ENCODE assay signal across 43 mouse cellular contexts in genomic region chr16:23931275-23931674, GRCm38 (mm10). TPM values are rescaled to one million over a fixed set of nuclear protein-coding genes. Genes with fewer than 3 reads are reported as not detected.
DNase-seq lines count a peak whose midpoint lies in the region; ATAC-seq and TF ChIP-seq lines count a peak whose summit lies in the region.
"Had no signal": no experiment of that assay in that cellular context is flagged by ENCODE, and none has a peak within 500 bp of the region (broad histone marks: within the 10 kb centered on the region; RNA-seq: fewer than 3 reads in every experiment).

No protein-coding gene starts in this region.

- no peak overlapping the region for H3K4me2 ChIP-seq in embryonic facial prominence, embryonic 14.5 days (ENCODE audit: low read depth, low read length)
- H3K4me2 ChIP-seq in heart, embryonic 15.5 days: peak overlapping the region; percentile 42
- no peak overlapping the region for H3K4me2 ChIP-seq in midbrain, postnatal 0 days (ENCODE audit: low read depth, low read length, poor library complexity, severe bottlenecking)
- no peak overlapping the region for H3K4me2 ChIP-seq in midbrain, embryonic 15.5 days
- H3K4me2 ChIP-seq: embryonic facial prominence, embryonic 12.5 days; intestine, embryonic 15.5 days; liver, embryonic 12.5 days; midbrain, embryonic 11.5 days; neural tube, embryonic 13.5 days had no signal

- no peaks in the 10 kb centered on the region for H3K9me3 ChIP-seq in embryonic facial prominence, embryonic 14.5 days (ENCODE audit: control insufficient read depth, low read length)
- no peaks in the 10 kb centered on the region for H3K9me3 ChIP-seq in embryonic facial prominence, embryonic 10.5 days
- H3K9me3 ChIP-seq in heart, embryonic 10.5 days: no peaks in the 10 kb centered on the region
- H3K9me3 ChIP-seq in heart, embryonic 15.5 days (replicated peaks): no peaks in the 10 kb centered on the region
- no peaks in the 10 kb centered on the region for H3K9me3 ChIP-seq in midbrain, postnatal 0 days (ENCODE audit: low read length)
- H3K9me3 ChIP-seq in midbrain, embryonic 15.5 days: no peaks in the 10 kb centered on the region
- H3K9me3 ChIP-seq: embryonic facial prominence, embryonic 12.5 days; hindbrain, embryonic 10.5 days; intestine, embryonic 15.5 days; liver, embryonic 12.5 days; neural tube, embryonic 13.5 days had no signal

- 74% methylated on average over 18 of the region's 18 CpGs for WGBS in embryonic facial prominence, embryonic 14.5 days
- WGBS in embryonic facial prominence, embryonic 10.5 days: 81% methylated on average over 18 of the region's 18 CpGs
- 39% methylated on average over 18 of the region's 18 CpGs for WGBS in heart, embryonic 10.5 days
- WGBS in heart, adult 2 months: 42% methylated on average over 18 of the region's 18 CpGs
- 29% methylated on average over 18 of the region's 18 CpGs for WGBS in heart, embryonic 15.5 days
- 77% methylated on average over 18 of the region's 18 CpGs for WGBS in midbrain, postnatal 0 days
- 80% methylated on average over 18 of the region's 18 CpGs for WGBS in midbrain, embryonic 15.5 days

- no peaks in the 10 kb centered on the region for H3K79me2 ChIP-seq in heart, adult 2 months (replicated peaks; ENCODE audit: control insufficient read depth, insufficient read depth, low read length)

- TF ChIP-seq CTCF in heart, adult 2 months (IDR thresholded peaks at IDR 0.05): no peak
- TF ChIP-seq CTCF in midbrain, postnatal 0 days (IDR thresholded peaks at IDR 0.05): no peak

- peak; percentile 41; the same call in 1 of the 2 replicates for ATAC-seq in embryonic facial prominence, embryonic 14.5 days (ENCODE audit: low read depth)
- ATAC-seq in heart, embryonic 15.5 days (replicated peaks; ENCODE audit: insufficient number of reproducible peaks, insufficient read depth, low FRiP score, low read depth): no peak
- ATAC-seq in midbrain, postnatal 0 days (ENCODE audit: low FRiP score): no peak
- ATAC-seq in midbrain, embryonic 15.5 days (replicated peaks): no peak
- ATAC-seq: activated CD4-positive, CD25-positive, alpha-beta regulatory T cell, adult 4 months; hindbrain, embryonic 16.5 days; intestine, embryonic 15.5 days; liver, embryonic 12.5 days; liver, postnatal 0 days had no signal

- no peak overlapping the region for H3K4me3 ChIP-seq in embryonic facial prominence, embryonic 14.5 days (ENCODE audit: low read depth, low read length)
- H3K4me3 ChIP-seq in embryonic facial prominence, embryonic 10.5 days: no peak overlapping the region
- H3K4me3 ChIP-seq in heart, embryonic 10.5 days: peak overlapping the region; percentile 29; the same call in 1 of the 2 replicates
- H3K4me3 ChIP-seq in heart, adult 2 months: no peak overlapping the region
- H3K4me3 ChIP-seq in heart, embryonic 15.5 days: no peak overlapping the region
- no peak overlapping the region for H3K4me3 ChIP-seq in midbrain, postnatal 0 days (ENCODE audit: low read depth, low read length)
- no peak overlapping the region for H3K4me3 ChIP-seq in midbrain, embryonic 15.5 days
- H3K4me3 ChIP-seq: embryonic facial prominence, embryonic 12.5 days; gastrocnemius, adult 2 months; hindbrain, embryonic 10.5 days; intestine, embryonic 15.5 days; liver, embryonic 12.5 days; neural tube, embryonic 13.5 days had no signal

- no peak overlapping the region for H3K9ac ChIP-seq in embryonic facial prominence, embryonic 14.5 days (ENCODE audit: low read depth, low read length)
- no peak overlapping the region for H3K9ac ChIP-seq in heart, adult 2 months (ENCODE audit: low read depth, low read length)
- no peak overlapping the region for H3K9ac ChIP-seq in heart, embryonic 15.5 days
- no peak overlapping the region for H3K9ac ChIP-seq in midbrain, postnatal 0 days (replicated peaks; ENCODE audit: low read length, poor library complexity, severe bottlenecking)
- H3K9ac ChIP-seq in midbrain, embryonic 15.5 days: no peak overlapping the region
- H3K9ac ChIP-seq: embryonic facial prominence, embryonic 12.5 days; intestine, embryonic 15.5 days; liver, embryonic 12.5 days; liver, postnatal 0 days; neural tube, embryonic 13.5 days had no signal

- no peaks in the 10 kb centered on the region for H3K36me3 ChIP-seq in embryonic facial prominence, embryonic 14.5 days (ENCODE audit: control insufficient read depth, insufficient read depth, low read length)
- no peaks in the 10 kb centered on the region for H3K36me3 ChIP-seq in embryonic facial prominence, embryonic 10.5 days (replicated peaks)
- no peaks in the 10 kb centered on the region for H3K36me3 ChIP-seq in heart, embryonic 10.5 days
- no peaks in the 10 kb centered on the region for H3K36me3 ChIP-seq in heart, adult 2 months (ENCODE audit: control insufficient read depth, insufficient read depth, low read length)
- no peaks in the 10 kb centered on the region for H3K36me3 ChIP-seq in heart, embryonic 15.5 days
- H3K36me3 ChIP-seq in midbrain, postnatal 0 days (ENCODE audit: insufficient read depth, low read length): no peaks in the 10 kb centered on the region
- no peaks in the 10 kb centered on the region for H3K36me3 ChIP-seq in midbrain, embryonic 15.5 days (replicated peaks)
- H3K36me3 ChIP-seq: embryonic facial prominence, embryonic 12.5 days; hindbrain, embryonic 10.5 days; intestine, embryonic 15.5 days; liver, embryonic 12.5 days; neural tube, embryonic 13.5 days had no signal

- no peaks in the 10 kb centered on the region for H3K27me3 ChIP-seq in embryonic facial prominence, embryonic 14.5 days (replicated peaks; ENCODE audit: control insufficient read depth, insufficient read depth, low read length)
- H3K27me3 ChIP-seq in embryonic facial prominence, embryonic 10.5 days (replicated peaks; ENCODE audit: low read depth, poor library complexity, severe bottlenecking): no peaks in the 10 kb centered on the region
- H3K27me3 ChIP-seq in heart, embryonic 10.5 days (ENCODE audit: insufficient read depth, poor library complexity, severe bottlenecking): no peaks in the 10 kb centered on the region
- no peaks in the 10 kb centered on the region for H3K27me3 ChIP-seq in heart, adult 2 months (ENCODE audit: control insufficient read depth, insufficient read depth, low read length)
- H3K27me3 ChIP-seq in heart, embryonic 15.5 days: peaks cover 8% of the 10 kb centered on the region; the same call in 1 of the 2 replicates
- H3K27me3 ChIP-seq in midbrain, postnatal 0 days (ENCODE audit: insufficient read depth, low read length): no peaks in the 10 kb centered on the region
- H3K27me3 ChIP-seq in midbrain, embryonic 15.5 days (replicated peaks): no peaks in the 10 kb centered on the region
- H3K27me3 ChIP-seq: CH12.LX; embryonic facial prominence, embryonic 12.5 days; intestine, embryonic 15.5 days; liver, embryonic 12.5 days; neural tube, embryonic 13.5 days had no signal

- no peak for DNase-seq in embryonic facial prominence, embryonic 14.5 days (ENCODE audit: low spot score)
- no peak for DNase-seq in embryonic facial prominence, embryonic 10.5 days (ENCODE audit: low spot score)
- DNase-seq in heart, embryonic 10.5 days (ENCODE audit: low spot score): peak; percentile 73
- DNase-seq in heart, adult 2 months: no peak
- no peak for DNase-seq in heart, adult 8-10 months (ENCODE audit: low spot score)
- DNase-seq in midbrain, postnatal 0 days (ENCODE audit: low spot score): peak; percentile 21
- DNase-seq: adrenal gland, adult 2 months; adrenal gland, postnatal 36 days; cerebellum, adult 8-10 months; cerebellum, postnatal 25 days; gastrocnemius, adult 2 months; gastrocnemius, postnatal 36 days; kidney, adult 2 months; kidney, postnatal 36 days; left cerebral cortex, postnatal 4 days; liver, postnatal 0 days; lung, postnatal 36 days; right cerebral cortex, postnatal 14 days had no signal

- intact Hi-C loops in heart, adult 2 months (cut with DNase I): no loop called here

- TF ChIP-seq EP300 in heart, adult 2 months (IDR thresholded peaks at IDR 0.05; ENCODE audit: insufficient read depth, low read depth, low read length): no peak

- TF ChIP-seq POLR2A in heart, adult 2 months (IDR thresholded peaks at IDR 0.05; ENCODE audit: insufficient read depth, low read depth, low read length): no peak

- H3K4me1 ChIP-seq in embryonic facial prominence, embryonic 14.5 days (ENCODE audit: control insufficient read depth, insufficient read depth, low read length): no peaks in the 10 kb centered on the region
- no peaks in the 10 kb centered on the region for H3K4me1 ChIP-seq in embryonic facial prominence, embryonic 10.5 days
- H3K4me1 ChIP-seq in heart, embryonic 10.5 days: peaks cover 4% of the 10 kb centered on the region; the same call in 1 of the 2 replicates
- no peaks in the 10 kb centered on the region for H3K4me1 ChIP-seq in heart, adult 2 months (ENCODE audit: control insufficient read depth, insufficient read depth, low read length)
- H3K4me1 ChIP-seq in heart, embryonic 15.5 days (replicated peaks): peaks cover 3% of the 10 kb centered on the region; the same call in 1 of the 2 replicates
- no peaks in the 10 kb centered on the region for H3K4me1 ChIP-seq in midbrain, postnatal 0 days (ENCODE audit: insufficient read depth, low read length)
- H3K4me1 ChIP-seq in midbrain, embryonic 15.5 days: no peaks in the 10 kb centered on the region
- H3K4me1 ChIP-seq: embryonic facial prominence, embryonic 12.5 days; hindbrain, embryonic 10.5 days; intestine, embryonic 15.5 days; liver, embryonic 12.5 days; neural tube, embryonic 13.5 days had no signal

- H3K27ac ChIP-seq in embryonic facial prominence, embryonic 14.5 days (replicated peaks; ENCODE audit: low read depth, low read length): no peak overlapping the region
- H3K27ac ChIP-seq in embryonic facial prominence, embryonic 10.5 days (replicated peaks): no peak overlapping the region
- H3K27ac ChIP-seq in heart, embryonic 10.5 days: no peak overlapping the region
- no peak overlapping the region for H3K27ac ChIP-seq in heart, adult 2 months
- no peak overlapping the region for H3K27ac ChIP-seq in heart, embryonic 15.5 days
- no peak overlapping the region for H3K27ac ChIP-seq in midbrain, postnatal 0 days (ENCODE audit: low read depth, low read length)
- H3K27ac ChIP-seq in midbrain, embryonic 15.5 days: no peak overlapping the region
- H3K27ac ChIP-seq: embryonic facial prominence, embryonic 12.5 days; gastrocnemius, adult 2 months; hindbrain, embryonic 10.5 days; intestine, embryonic 15.5 days; liver, embryonic 12.5 days; neural tube, embryonic 13.5 days had no signal

RNA-seq across cellular contexts. Expression of gene Rtp2, which starts 0.9 kb away (rescaled TPM):
- 0.79 and 0.84 TPM in 2 replicates for polyA plus RNA-seq in embryonic facial prominence, embryonic 14.5 days (2014; fragmentation: Nextera tagmentation; extraction: Ambion mirVana)
- polyA plus RNA-seq in embryonic facial prominence, embryonic 10.5 days (2016; fragmentation: Nextera tagmentation; extraction: Ambion mirVana): 0.10 TPM in 1 of 2 replicates, not detected in the other
- not detected in 2 replicates for polyA plus RNA-seq in heart, embryonic 10.5 days (2016; fragmentation: Nextera tagmentation; extraction: Ambion mirVana)
- not detected for total RNA-seq in heart, adult 2 months (2021)
- not detected in 2 replicates for polyA plus RNA-seq in heart, adult 2 months (2012; rRNA removed)
- polyA plus RNA-seq in heart, embryonic 15.5 days (2015; fragmentation: Nextera tagmentation; extraction: Ambion mirVana): not detected in 2 replicates
- not detected for total RNA-seq in heart, adult 8-10 months (2022)
- 0.47 and 1.4 TPM in 2 replicates for total RNA-seq in midbrain, postnatal 0 days (2014; rRNA removed)
- 0.22 and 0.56 TPM in 2 replicates for polyA plus RNA-seq in midbrain, postnatal 0 days (2015; fragmentation: Nextera tagmentation; extraction: Ambion mirVana)
- polyA plus RNA-seq in midbrain, embryonic 15.5 days (2015; fragmentation: Nextera tagmentation; extraction: Ambion mirVana): 0.11 and 0.22 TPM in 2 replicates
- total RNA-seq: adrenal gland, adult 2 months; adrenal gland, postnatal 36 days; CH12.LX; gastrocnemius, adult 2 months; gastrocnemius, postnatal 36 days; megakaryocyte, adult 5-6 weeks had no signal
- polyA plus RNA-seq: activated CD4-positive, CD25-positive, alpha-beta regulatory T cell, adult 4 months; adrenal gland, adult 2 months; C2C12; forebrain, embryonic 11.5 days; hindbrain, embryonic 10.5 days; hindbrain, embryonic 16.5 days; intestine, embryonic 15.5 days; kidney, adult 2 months; kidney, embryonic 16.5 days; limb, embryonic 14.5 days; liver, embryonic 12.5 days; liver, postnatal 0 days; lung, embryonic 16.5 days; midbrain, embryonic 11.5 days; neural tube, embryonic 13.5 days; small intestine, adult 2 months; stomach, embryonic 14.5 days; thymus, postnatal 0 days had no signal

RNA-seq across cellular contexts. Expression of gene Sst, which starts 40.5 kb away (rescaled TPM):
- polyA plus RNA-seq in embryonic facial prominence, embryonic 14.5 days (2014; fragmentation: Nextera tagmentation; extraction: Ambion mirVana): 2.4 and 2.7 TPM in 2 replicates
- polyA plus RNA-seq in embryonic facial prominence, embryonic 10.5 days (2016; fragmentation: Nextera tagmentation; extraction: Ambion mirVana): 52.0 and 90.2 TPM in 2 replicates
- polyA plus RNA-seq in heart, embryonic 10.5 days (2016; fragmentation: Nextera tagmentation; extraction: Ambion mirVana): 1.0 TPM in 1 of 2 replicates, not detected in the other
- not detected for total RNA-seq in heart, adult 2 months (2021)
- not detected in 2 replicates for polyA plus RNA-seq in heart, adult 2 months (2012; rRNA removed)
- 0.41 TPM in 1 of 2 replicates, not detected in the other for polyA plus RNA-seq in heart, embryonic 15.5 days (2015; fragmentation: Nextera tagmentation; extraction: Ambion mirVana)
- total RNA-seq in heart, adult 8-10 months (2022): not detected
- total RNA-seq in midbrain, postnatal 0 days (2014; rRNA removed): 380 and 464 TPM in 2 replicates
- polyA plus RNA-seq in midbrain, postnatal 0 days (2015; fragmentation: Nextera tagmentation; extraction: Ambion mirVana): 510 and 559 TPM in 2 replicates
- polyA plus RNA-seq in midbrain, embryonic 15.5 days (2015; fragmentation: Nextera tagmentation; extraction: Ambion mirVana): 271 and 284 TPM in 2 replicates
- total RNA-seq: adrenal gland, postnatal 36 days; CH12.LX; ES-E14; gastrocnemius, adult 2 months; gastrocnemius, postnatal 36 days; megakaryocyte, adult 5-6 weeks had no signal
- polyA plus RNA-seq: activated CD4-positive, CD25-positive, alpha-beta regulatory T cell, adult 4 months; adrenal gland, adult 2 months; C2C12; kidney, adult 2 months; liver, embryonic 12.5 days; liver, postnatal 0 days; lung, embryonic 16.5 days; testis, adult 2 months had no signal

RNA-seq across cellular contexts. Expression of gene Gm37419, which starts 57.0 kb away (rescaled TPM):
- polyA plus RNA-seq in embryonic facial prominence, embryonic 14.5 days (2014; fragmentation: Nextera tagmentation; extraction: Ambion mirVana): not detected in 2 replicates
- not detected in 2 replicates for polyA plus RNA-seq in embryonic facial prominence, embryonic 10.5 days (2016; fragmentation: Nextera tagmentation; extraction: Ambion mirVana)
- not detected in 2 replicates for polyA plus RNA-seq in heart, embryonic 10.5 days (2016; fragmentation: Nextera tagmentation; extraction: Ambion mirVana)
- not detected for total RNA-seq in heart, adult 2 months (2021)
- not detected in 2 replicates for polyA plus RNA-seq in heart, adult 2 months (2012; rRNA removed)
- polyA plus RNA-seq in heart, embryonic 15.5 days (2015; fragmentation: Nextera tagmentation; extraction: Ambion mirVana): not detected in 2 replicates
- total RNA-seq in heart, adult 8-10 months (2022): not detected
- not detected in 2 replicates for total RNA-seq in midbrain, postnatal 0 days (2014; rRNA removed)
- polyA plus RNA-seq in midbrain, postnatal 0 days (2015; fragmentation: Nextera tagmentation; extraction: Ambion mirVana): not detected in 2 replicates
- not detected in 2 replicates for polyA plus RNA-seq in midbrain, embryonic 15.5 days (2015; fragmentation: Nextera tagmentation; extraction: Ambion mirVana)
- total RNA-seq: adrenal gland, adult 2 months; adrenal gland, postnatal 36 days; CH12.LX; ES-E14; gastrocnemius, adult 2 months; gastrocnemius, postnatal 36 days; layer of hippocampus, adult 8-10 months; layer of hippocampus, postnatal 25 days; left cerebral cortex, postnatal 4 days; megakaryocyte, adult 5-6 weeks had no signal
- polyA plus RNA-seq: activated CD4-positive, CD25-positive, alpha-beta regulatory T cell, adult 4 months; adrenal gland, adult 2 months; C2C12; embryonic facial prominence, embryonic 12.5 days; forebrain, embryonic 11.5 days; frontal cortex, adult 2 months; hindbrain, embryonic 10.5 days; hindbrain, embryonic 16.5 days; intestine, embryonic 15.5 days; kidney, adult 2 months; kidney, embryonic 16.5 days; limb, embryonic 14.5 days; liver, embryonic 12.5 days; liver, postnatal 0 days; lung, embryonic 16.5 days; midbrain, embryonic 11.5 days; neural tube, embryonic 13.5 days; small intestine, adult 2 months; stomach, embryonic 14.5 days; testis, adult 2 months; thymus, postnatal 0 days had no signal

RNA-seq across cellular contexts. Expression of gene Bcl6, which starts 57.4 kb away (rescaled TPM):
- 2.5 and 3.0 TPM in 2 replicates for polyA plus RNA-seq in embryonic facial prominence, embryonic 14.5 days (2014; fragmentation: Nextera tagmentation; extraction: Ambion mirVana)
- 0.16 and 0.25 TPM in 2 replicates for polyA plus RNA-seq in embryonic facial prominence, embryonic 10.5 days (2016; fragmentation: Nextera tagmentation; extraction: Ambion mirVana)
- 0.05 and 0.11 TPM in 2 replicates for polyA plus RNA-seq in heart, embryonic 10.5 days (2016; fragmentation: Nextera tagmentation; extraction: Ambion mirVana)
- total RNA-seq in heart, adult 2 months (2021): 10 to 100 TPM; 15.4 to 21.7 TPM
- polyA plus RNA-seq in heart, adult 2 months (2012; rRNA removed): 16.5 and 17.8 TPM in 2 replicates
- polyA plus RNA-seq in heart, embryonic 15.5 days (2015; fragmentation: Nextera tagmentation; extraction: Ambion mirVana): 0.66 and 0.82 TPM in 2 replicates
- 10 to 100 TPM; 11.6 to 17.5 (median 14.8) TPM for total RNA-seq in heart, adult 8-10 months (2022)
- 2.5 and 3.2 TPM in 2 replicates for total RNA-seq in midbrain, postnatal 0 days (2014; rRNA removed)
- polyA plus RNA-seq in midbrain, postnatal 0 days (2015; fragmentation: Nextera tagmentation; extraction: Ambion mirVana): 0.22 and 0.31 TPM in 2 replicates
- 0.47 and 0.57 TPM in 2 replicates for polyA plus RNA-seq in midbrain, embryonic 15.5 days (2015; fragmentation: Nextera tagmentation; extraction: Ambion mirVana)

Comparison
In these comparisons a context has a peak if more than half of its experiments do, and no peak if none do; other contexts are left out.
1. DNase-seq: peak in heart, embryonic 10.5 days (single experiment) and midbrain, postnatal 0 days (single experiment); none in embryonic facial prominence, embryonic 14.5 days (single experiment), embryonic facial prominence, embryonic 10.5 days (single experiment), heart, adult 2 months (0 of 2) and heart, adult 8-10 months (single experiment).
2. RNA of gene Sst, which starts 40.5 kb away (polyA plus RNA-seq): 510 to 559 TPM in midbrain, postnatal 0 days, 271 to 284 TPM in midbrain, embryonic 15.5 days and 52.0 to 90.2 TPM in embryonic facial prominence, embryonic 10.5 days; 2.4 to 2.7 TPM in embryonic facial prominence, embryonic 14.5 days, 1.0 TPM in heart, embryonic 10.5 days, 0.41 TPM in heart, embryonic 15.5 days and not detected in heart, adult 2 months; every median in the first group is over 10 times any median in the second.